Mouse (Mus musculus): ENCODE measurements around the gene Gm20870.
"Not testable (repeated sequence)": the region's sequence is repeated elsewhere in the genome, so short reads cannot be mapped to it uniquely, and the experiment has no call there.

Gm20870 gene

DNA sequence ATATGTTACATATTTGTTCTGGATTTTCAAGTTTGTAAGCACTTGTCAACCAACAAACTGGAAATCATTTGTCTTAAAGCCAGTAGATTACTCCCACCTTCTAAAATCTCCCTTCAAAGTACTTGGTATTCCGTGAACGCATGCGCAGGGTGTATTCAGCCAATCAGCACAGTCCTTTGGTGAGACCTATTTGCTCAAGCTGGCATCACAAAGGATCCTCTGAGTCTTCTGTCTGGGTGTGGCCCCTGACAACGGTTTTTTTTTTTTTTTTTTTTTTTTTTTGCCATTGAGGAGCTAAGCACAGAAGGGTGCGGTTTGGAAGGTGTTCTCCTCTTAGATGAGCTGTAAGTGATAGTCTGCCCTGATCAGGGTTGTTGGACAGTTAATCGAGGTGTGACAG is at the start of gene Gm20870:
Gm20870 (plus strand) TSS at position 301 of the 400 bp plus-strand sequence.
- in situ Hi-C loops (cut with MboI, MseI) = not testable (repeated sequence)

Measured in T-helper 1 cell (primary cell).